Mouse (Mus musculus) embryonic stem cell, embryonic (primary cell): ENCODE results near the gene Gm20458.

Experiments used
- CTCF ChIA-PET, 4 experiments: fragments of 300-600 bp in 2 of 4; fragments of 350-600 bp in 2 of 4; sonication (Branson Sonifier 250); formaldehyde crosslinking; loops; one replicate each; lab custom pipeline; 2022; ENCODE audit warnings: inconsistent platforms in 2 of 4; lab: Charles Lee
- POLR2A ChIA-PET, 4 experiments: fragments of 300-600 bp in 2 of 4; fragments of 350-600 bp in 2 of 4; sonication (Branson Sonifier 250); formaldehyde crosslinking; loops; one replicate each; lab custom pipeline; 2022; ENCODE audit warnings: antibody characterized with exemption in 4 of 4, inconsistent platforms in 1 of 4; lab: Charles Lee

Gene Gm20458

DNA sequence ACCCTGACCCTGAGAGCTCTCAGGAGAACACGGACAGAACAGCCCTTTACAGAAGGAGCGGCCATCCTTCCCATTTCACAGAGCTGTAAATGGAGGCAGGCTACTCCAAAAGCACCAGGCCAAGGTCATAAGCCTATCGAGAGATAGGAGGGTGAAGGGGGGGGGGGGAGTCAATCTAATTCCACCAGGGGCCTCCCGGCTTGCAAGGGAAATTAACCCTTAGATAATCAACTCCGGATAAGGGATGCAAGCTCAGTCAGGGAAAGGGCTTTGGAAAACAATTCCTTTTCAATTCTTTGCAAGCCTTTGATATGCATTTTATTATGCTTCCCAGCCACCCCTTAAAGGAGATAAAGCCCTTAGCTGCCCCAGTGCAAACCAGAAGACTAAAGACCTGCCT is 32.3 kb upstream of the Gm20458 start:
- ChIA-PET POLR2A (interaction anchor here (0.6 to 36.5 kb wide), 9 partner anchors 4 to 69 kb away, joined by 3 to 985 read pairs (median 140); partner anchors contain the start of genes Sdc4 (in 3 of the 4), Gm20458 (in 2 of the 4), Sys1 (in 2 of the 4) and Pigt (in 1 of the 4)), CTCF (interaction anchor here in 3 of 4 experiments (0.5 to 1.9 kb wide), 9 partner anchors 9 to 327 kb away, joined by 3 to 9 read pairs (median 4); partner anchors contain the start of gene Gm20458 (in 1 of the 3))

DNA sequence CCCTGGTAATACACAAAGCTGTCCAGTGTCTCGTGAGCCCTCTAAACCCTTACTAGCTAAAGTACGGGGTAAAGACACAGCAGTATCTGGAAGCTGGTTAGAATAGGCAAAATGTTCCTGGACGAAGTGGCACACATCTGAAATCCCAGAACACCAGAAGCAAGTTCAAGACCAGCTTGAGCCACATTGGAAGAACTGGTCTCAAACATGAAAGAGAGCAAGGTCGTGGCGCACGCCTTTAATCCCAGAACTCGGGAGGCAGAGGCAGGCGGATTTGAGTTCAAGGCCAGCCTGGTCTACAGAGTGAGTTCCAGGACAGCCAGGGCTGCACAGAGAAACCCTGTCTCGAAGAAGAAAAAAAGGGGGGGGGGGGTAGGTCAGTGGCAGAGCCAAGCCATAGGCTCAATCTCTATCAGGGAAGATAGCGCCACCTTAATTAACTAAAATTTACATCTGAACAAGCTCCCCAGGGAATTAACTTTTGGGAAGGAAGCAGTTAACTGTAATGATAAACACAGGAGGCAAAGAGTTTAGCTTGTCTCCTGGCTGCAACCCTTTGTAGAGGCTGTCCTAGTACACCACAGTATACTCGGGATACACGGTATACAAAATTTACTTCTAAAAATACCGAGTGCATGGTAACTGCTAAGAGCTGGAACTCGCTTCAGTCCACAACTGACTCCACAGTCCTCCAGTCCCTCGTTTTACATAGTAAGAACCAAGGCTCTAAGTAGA is 30.7 kb upstream of the Gm20458 start:
- ChIA-PET CTCF (interaction anchor here (0.5 to 1.8 kb wide), 25 partner anchors 11 to 1156 kb away, joined by 3 to 11 read pairs (median 4); partner anchors contain the start of genes Sys1 (in 2 of the 4), Gm20458 (in 1 of the 4), Rbpjl (in 1 of the 4) and Sdc4 (in 1 of the 4)), POLR2A (interaction anchor here (0.7 to 36.5 kb wide), 23 partner anchors 6 to 393 kb away, joined by 3 to 985 read pairs (median 4); partner anchors contain the start of genes Sdc4 (in 3 of the 4), Gm20458 (in 2 of the 4), Sys1 (in 2 of the 4) and Acot8 (in 1 of the 4))

DNA sequence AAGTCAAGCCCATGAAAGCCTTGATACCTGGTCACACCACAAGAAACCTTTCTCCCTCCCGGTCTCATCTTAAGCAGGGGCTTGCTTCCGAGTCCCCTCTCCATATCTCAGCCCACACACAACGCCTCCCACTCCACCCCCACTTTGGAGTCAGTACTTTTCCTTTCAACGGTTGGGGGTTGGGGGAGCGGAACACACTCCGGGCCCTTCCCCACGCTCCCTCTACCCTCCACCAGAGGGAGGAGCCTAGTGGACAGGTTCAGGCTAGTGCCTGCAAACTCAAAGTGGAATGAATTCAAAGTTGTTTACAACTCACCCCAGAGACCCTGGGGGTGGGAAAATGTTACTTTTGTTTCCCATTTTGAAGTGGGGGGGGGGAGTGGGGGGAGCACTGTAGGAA is 30.1 kb upstream of the Gm20458 start:
- CTCF ChIA-PET = interaction anchor here (0.5 to 1.8 kb wide), 19 partner anchors 11 to 970 kb away, joined by 3 to 11 read pairs (median 4); partner anchors contain the start of genes Rbpjl (in 1 of the 4), Sdc4 (in 1 of the 4), Sys1 (in 1 of the 4) and Wfdc10 (in 1 of the 4)
- POLR2A ChIA-PET = interaction anchor here (0.7 to 36.5 kb wide), 16 partner anchors 6 to 393 kb away, joined by 3 to 985 read pairs (median 4); partner anchors contain the start of genes Sdc4 (in 3 of the 4), Gm20458 (in 2 of the 4), Sys1 (in 2 of the 4) and Acot8 (in 1 of the 4)

DNA sequence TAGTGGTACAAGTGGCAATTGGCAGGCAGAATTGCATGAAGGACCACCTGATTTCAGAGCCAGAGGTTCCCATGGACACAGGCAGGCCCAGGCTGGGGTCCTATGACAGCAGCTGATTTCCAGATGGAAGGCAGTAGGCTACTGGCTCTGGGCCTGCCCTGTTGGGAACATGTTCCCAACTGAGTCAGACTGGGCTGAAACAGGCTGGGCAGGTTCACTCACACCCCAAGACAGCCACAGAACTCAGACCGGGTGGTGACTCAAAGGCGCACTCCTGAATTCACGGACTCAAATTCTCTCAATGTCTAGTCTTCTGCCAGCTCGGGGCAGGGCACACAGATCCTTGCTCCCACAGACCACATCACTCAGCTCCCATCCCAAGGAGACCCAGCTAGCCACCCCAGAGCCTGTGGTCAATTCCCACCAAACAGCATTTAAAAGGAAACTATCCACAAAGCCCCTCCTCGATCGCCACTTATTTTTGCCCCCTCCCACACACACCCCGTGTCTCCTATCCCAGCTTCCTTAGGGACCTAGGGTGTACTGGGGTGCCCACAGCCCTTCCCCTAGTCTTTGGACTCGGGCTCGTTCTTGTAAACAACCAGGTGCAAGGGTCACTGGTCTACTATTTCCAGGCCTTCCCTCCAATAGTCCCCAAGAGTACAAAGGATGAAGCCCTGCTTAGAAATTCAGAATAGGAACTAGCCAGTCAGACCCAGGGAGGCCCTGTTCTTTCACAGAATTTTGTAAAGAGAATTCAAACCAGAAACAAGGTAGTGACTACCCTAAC is 28.9 kb upstream of the Gm20458 start:
- ChIA-PET CTCF (interaction anchor here in 1 of 4 experiments (1.5 kb wide), 1 partner anchor 39 kb away, joined by 4 read pairs; no protein-coding TSS in a partner anchor), POLR2A (interaction anchor here in 3 of 4 experiments (1.4 to 36.5 kb wide), 9 partner anchors 7 to 392 kb away, joined by 3 to 985 read pairs (median 140); partner anchors contain the start of genes Sdc4 (in 3 of the 3), Sys1 (in 3 of the 3), Gm20458 (in 2 of the 3) and Pigt (in 1 of the 3))

DNA sequence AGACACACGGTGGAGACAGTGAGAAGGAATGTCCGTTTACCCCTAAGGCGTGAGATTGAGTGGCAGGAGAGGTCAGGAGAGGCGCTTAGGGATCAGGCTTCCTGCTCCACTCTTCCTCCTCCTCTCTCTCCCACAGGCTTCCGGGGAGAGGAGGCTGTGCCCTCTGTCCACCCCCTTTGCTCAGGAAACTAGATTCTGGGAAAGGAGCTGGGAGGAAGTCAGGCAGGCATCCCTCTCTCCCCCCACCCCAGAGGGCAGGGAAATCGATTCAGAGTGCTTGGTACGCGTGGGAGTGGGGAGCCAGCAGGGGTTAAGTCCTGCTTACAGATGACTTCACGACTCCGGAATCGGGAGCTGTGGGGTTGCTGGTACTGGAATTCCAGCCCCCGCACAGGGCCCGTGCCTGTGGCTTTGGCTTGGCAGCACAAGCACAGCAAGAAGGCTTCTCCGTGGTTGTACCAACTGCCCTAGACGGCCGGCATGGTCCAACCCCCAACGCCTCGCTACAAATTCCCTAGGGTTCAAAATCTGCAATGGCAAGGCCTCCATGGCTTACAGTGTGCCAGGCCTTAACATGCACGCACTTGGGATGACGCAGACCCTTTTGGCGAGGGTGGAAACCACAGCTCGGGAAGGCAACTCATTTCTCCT is 28.1 kb upstream of the Gm20458 start:
- CTCF ChIA-PET = interaction anchor here in 2 of 4 experiments (0.9 to 2.2 kb wide), 4 partner anchors 11 to 38 kb away, joined by 3 to 11 read pairs (median 4); partner anchors contain the start of gene Sdc4 (in 1 of the 2)
- POLR2A ChIA-PET = interaction anchor here (0.7 to 36.5 kb wide), 17 partner anchors 8 to 90 kb away, joined by 3 to 985 read pairs (median 9); partner anchors contain the start of genes Sdc4 (in 3 of the 4), Sys1 (in 3 of the 4) and Gm20458 (in 2 of the 4)

DNA sequence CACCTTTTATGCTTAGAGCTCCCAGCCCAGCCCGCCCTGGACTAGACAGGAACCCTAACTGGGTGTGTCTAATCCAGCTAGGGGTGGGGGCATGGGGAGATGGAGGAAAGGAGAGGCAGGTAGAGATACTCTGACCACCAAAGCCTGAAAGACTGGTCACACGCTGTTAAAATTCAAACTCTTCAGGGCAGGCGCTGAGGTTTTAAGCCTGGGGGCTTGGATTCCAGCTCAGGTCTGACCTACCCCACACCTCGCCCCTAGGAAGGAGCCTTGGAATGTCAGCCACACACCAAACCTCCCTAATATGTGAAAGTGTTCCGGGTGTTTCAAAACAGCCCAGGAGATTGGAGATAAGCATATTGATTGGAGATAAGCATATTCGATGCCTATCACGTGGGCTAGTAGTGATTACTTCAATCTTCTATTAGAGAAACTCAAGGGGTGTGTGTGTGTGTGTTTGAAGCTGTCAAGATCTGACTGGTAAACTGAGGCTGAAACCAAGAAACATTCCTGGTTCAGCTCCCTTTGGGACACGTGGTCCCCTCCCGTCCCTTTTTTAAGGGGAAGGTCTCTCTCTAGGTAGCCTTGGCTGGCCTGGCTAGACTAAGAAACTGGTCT is 27.4 kb upstream of the Gm20458 start:
- CTCF ChIA-PET = interaction anchor here in 2 of 4 experiments (0.6 to 2.2 kb wide), 7 partner anchors 8 to 37 kb away, joined by 3 to 11 read pairs (median 4); partner anchors contain the start of gene Sdc4 (in 1 of the 2)
- POLR2A ChIA-PET = interaction anchor here (0.7 to 36.5 kb wide), 18 partner anchors 8 to 404 kb away, joined by 3 to 985 read pairs (median 8); partner anchors contain the start of genes Sdc4 (in 3 of the 4), Sys1 (in 3 of the 4) and Gm20458 (in 2 of the 4)

GRCm38 (mm10) chr2:164434681-164435080 is 26.1 kb upstream of the Gm20458 start:
- ChIA-PET POLR2A (interaction anchor here in 3 of 4 experiments (0.9 to 36.5 kb wide), 8 partner anchors 7 to 106 kb away, joined by 3 to 985 read pairs (median 142); partner anchors contain the start of genes Sdc4 (in 3 of the 3), Gm20458 (in 2 of the 3) and Sys1 (in 2 of the 3)), CTCF (interaction anchor here in 3 of 4 experiments (0.7 to 2.2 kb wide), 6 partner anchors 9 to 47 kb away, joined by 3 to 11 read pairs (median 4); no protein-coding TSS in a partner anchor)

DNA sequence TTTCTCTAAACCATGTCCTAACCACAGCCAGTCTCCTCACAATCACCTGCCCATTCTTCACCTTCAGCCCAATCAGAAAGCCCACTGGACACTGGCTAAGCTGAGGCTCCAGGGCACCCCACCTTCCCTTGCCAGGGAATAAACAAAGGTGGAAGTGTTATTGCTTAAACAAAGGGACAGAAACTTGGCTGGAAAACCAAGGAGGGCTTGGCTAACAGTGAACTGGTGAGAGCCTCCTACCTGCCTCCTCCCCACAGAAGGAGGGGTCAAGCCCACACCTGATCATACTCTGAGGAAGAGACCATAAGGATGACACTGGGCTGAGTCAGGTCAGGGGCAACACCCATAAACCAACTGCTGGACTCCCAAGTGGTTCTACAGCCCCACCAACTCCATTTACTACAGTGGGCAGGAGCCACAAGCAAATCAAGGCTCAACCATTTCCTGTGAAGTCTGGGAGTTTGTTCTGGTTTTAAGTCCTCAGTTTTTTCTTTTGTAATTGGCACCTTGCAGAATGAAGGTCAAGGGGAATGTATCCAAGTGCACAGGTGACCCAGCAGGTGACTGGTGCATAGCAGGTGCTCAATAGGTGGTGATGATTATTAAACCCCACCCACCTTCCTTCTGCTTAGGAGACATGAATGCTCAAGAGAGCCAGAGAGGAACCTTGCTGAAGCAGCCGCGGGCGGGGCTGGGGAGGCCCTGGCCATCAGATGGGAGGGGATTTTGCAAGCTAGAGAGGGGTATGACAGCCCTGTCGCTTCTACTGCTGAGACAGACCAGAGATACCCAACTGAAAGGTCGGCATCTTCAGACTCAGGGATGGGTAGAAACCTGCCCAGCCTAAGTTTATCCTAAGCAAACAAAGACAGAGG is 25.3 kb upstream of the Gm20458 start:
- CTCF ChIA-PET = interaction anchor here in 2 of 4 experiments (0.8 to 1.6 kb wide), 4 partner anchors 10 to 96 kb away, joined by 3 to 5 read pairs (median 4); no protein-coding TSS in a partner anchor
- POLR2A ChIA-PET = interaction anchor here in 3 of 4 experiments (0.8 to 36.5 kb wide), 8 partner anchors 6 to 21 kb away, joined by 3 to 985 read pairs (median 74); partner anchors contain the start of genes Gm20458 (in 2 of the 3), Sdc4 (in 2 of the 3) and Sys1 (in 2 of the 3)

- CTCF ChIA-PET = interaction anchor here in 3 of 4 experiments (0.5 to 1.1 kb wide), 4 partner anchors 33 to 1998 kb away, joined by 3 to 5 read pairs (median 4); no protein-coding TSS in a partner anchor
- POLR2A ChIA-PET = interaction anchor here in 3 of 4 experiments (0.5 to 36.5 kb wide), 8 partner anchors 7 to 446 kb away, joined by 3 to 985 read pairs (median 4); partner anchors contain the start of genes Gm20458 (in 2 of the 3), Sys1 (in 2 of the 3) and Sdc4 (in 1 of the 3)
These were observed 24.4 kb upstream of the Gm20458 start for GRCm38 (mm10) chr2:164436215-164436913.

DNA sequence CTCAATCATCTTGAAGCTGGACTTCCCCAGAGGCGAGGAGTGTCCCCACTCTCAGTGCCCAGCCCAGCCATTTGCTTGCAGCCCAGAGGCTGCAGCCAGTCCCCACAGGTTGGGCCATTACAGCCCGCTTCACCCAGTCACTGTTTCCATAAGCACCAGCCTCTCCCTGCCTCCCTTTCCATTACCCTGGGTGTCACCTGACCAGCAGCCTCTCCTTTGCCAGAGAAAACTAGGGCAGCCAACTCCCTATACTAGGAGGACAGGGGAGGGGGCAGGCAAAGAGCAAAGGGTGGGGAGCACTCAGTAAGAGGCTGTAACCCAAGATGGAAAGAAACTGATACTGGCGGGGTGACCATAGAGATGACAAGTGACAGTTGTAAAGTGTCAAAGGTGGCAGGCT is 23.8 kb upstream of the Gm20458 start:
- ChIA-PET POLR2A (interaction anchor here in 3 of 4 experiments (0.5 to 36.5 kb wide), 8 partner anchors 7 to 445 kb away, joined by 3 to 985 read pairs (median 6); partner anchors contain the start of genes Gm20458 (in 2 of the 3), Sys1 (in 2 of the 3) and Sdc4 (in 1 of the 3)), CTCF (no interaction called here)

DNA sequence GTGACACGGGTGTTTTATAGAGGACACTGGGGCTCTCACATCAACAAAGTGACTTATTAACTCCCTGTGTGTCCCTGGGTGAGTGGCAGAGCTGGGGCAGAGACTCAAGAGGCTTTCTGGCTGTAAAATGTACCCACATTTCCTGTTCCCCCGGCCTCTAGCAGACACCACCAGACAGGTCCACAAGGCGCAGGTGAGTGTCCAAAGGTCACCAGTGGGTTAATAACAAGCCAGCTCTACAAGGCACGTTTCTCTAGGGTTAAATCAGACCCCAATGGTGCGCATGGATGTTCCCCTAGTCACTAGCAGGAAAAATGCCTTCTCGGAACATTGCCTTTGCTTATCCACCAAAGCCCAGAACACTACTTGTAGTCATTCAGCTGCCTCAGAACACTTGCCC is 23.1 kb upstream of the Gm20458 start:
- ChIA-PET POLR2A (interaction anchor here in 3 of 4 experiments (0.6 to 36.5 kb wide), 15 partner anchors 9 to 1531 kb away, joined by 3 to 985 read pairs (median 5); partner anchors contain the start of genes Gm20458 (in 2 of the 3) and Sys1 (in 2 of the 3)), CTCF (interaction anchor here in 3 of 4 experiments (0.5 to 1.2 kb wide), 3 partner anchors 28 to 167 kb away, joined by 3 to 11 read pairs (median 4); no protein-coding TSS in a partner anchor)

- POLR2A ChIA-PET = interaction anchor here (0.6 to 36.5 kb wide), 21 partner anchors 10 to 1531 kb away, joined by 3 to 985 read pairs (median 5); partner anchors contain the start of genes Gm20458 (in 3 of the 4) and Sys1 (in 2 of the 4)
These were observed 22.5 kb upstream of the Gm20458 start for GRCm38 (mm10) chr2:164438257-164438656.

DNA sequence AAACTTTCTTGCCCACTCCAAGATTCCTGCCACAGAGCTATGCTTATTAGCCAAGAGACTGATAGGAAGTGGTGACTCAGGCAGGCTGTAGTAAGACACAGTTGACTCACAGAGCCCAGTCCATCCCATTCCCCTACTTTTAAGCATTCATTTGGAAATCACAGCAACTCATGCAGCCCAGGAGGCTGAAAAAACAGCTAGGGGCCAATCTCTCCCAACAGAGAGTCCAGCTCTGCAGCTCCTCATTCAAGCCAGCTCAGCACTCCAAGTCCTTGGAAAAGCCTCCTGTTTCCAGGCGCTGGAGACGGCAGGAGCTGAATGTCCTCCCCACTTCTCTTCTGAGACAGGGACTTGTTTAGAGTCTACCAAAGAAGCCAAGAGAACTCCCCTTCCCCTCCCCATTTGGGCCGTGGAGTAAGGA is 21.8 kb upstream of the Gm20458 start:
- CTCF ChIA-PET = interaction anchor here in 3 of 4 experiments (0.5 to 1.7 kb wide), 6 partner anchors 13 to 273 kb away, joined by 3 to 8 read pairs (median 3); no protein-coding TSS in a partner anchor
- POLR2A ChIA-PET = interaction anchor here (0.9 to 36.5 kb wide), 21 partner anchors 9 to 428 kb away, joined by 3 to 985 read pairs (median 5); partner anchors contain the start of genes Gm20458 (in 3 of the 4) and Sys1 (in 3 of the 4)

More at GRCm38 (mm10) chr2:164438257-164438656, 22.5 kb upstream of the Gm20458 start:
- CTCF ChIA-PET = interaction anchor here (0.5 to 1.7 kb wide), 6 partner anchors 12 to 32 kb away, joined by 3 to 11 read pairs (median 4); no protein-coding TSS in a partner anchor
